ENCODE assay signal across 11 mouse cellular contexts in the genomic region with DNA sequence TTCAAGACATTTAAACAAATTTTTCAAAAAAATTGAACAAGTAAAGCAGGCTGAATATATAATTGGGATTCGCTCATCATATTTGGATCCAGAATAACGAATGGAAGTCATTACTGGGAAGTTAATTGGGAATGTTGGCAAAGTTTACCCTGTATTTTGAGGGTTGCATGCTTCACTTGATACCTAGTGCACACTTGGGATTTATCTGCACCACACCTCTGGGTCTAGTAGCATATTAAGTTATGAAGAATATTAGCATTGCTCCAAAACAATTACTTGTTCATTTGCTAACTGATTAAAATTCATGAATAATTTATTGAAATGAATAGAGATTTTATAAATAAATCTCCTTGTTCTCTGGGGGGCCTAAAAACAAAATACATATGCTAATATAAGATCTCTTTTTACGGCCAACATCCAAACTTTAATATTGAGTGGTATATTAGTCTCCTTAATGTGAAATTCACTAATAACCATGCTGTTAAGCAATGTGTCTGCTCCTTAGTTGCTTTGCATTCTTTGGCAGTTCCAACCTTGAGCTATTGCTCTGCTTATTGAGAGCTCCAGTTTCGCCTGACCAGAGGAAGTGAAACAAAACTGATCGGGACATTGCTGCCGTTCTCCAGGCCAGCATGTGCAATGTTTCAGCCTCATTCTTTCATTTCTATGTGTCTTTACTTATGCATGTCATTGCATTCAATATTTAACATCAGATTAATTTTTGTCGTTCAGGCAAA.
"Had no signal": no experiment of that assay in that cellular context is flagged by ENCODE, and none has a peak within 500 bp of the region (broad histone marks: within the 10 kb centered on the region; RNA-seq: fewer than 3 reads in every experiment).

No protein-coding gene starts in this region.

- ATAC-seq: intestine, embryonic 15.5 days; midbrain, embryonic 16.5 days had no signal

- H3K36me3 ChIP-seq: intestine, embryonic 15.5 days; liver, embryonic 13.5 days had no signal

- H3K9ac ChIP-seq: intestine, embryonic 15.5 days; limb, embryonic 12.5 days; liver, embryonic 13.5 days had no signal

- DNase-seq: kidney, adult 18-20 months; kidney, postnatal 36 days; liver; liver, embryonic 13.5 days; lung, adult 18-20 months; right cerebral cortex, postnatal 14 days; thymus, postnatal 36 days had no signal

- H3K27ac ChIP-seq: intestine, embryonic 15.5 days; limb, embryonic 12.5 days; liver, embryonic 13.5 days; midbrain, embryonic 10.5 days had no signal

- H3K27me3 ChIP-seq: intestine, embryonic 15.5 days; liver, embryonic 13.5 days had no signal

- H3K4me2 ChIP-seq: intestine, embryonic 15.5 days; limb, embryonic 12.5 days; liver, embryonic 13.5 days had no signal

- H3K4me1 ChIP-seq: intestine, embryonic 15.5 days; limb, embryonic 12.5 days; liver, embryonic 13.5 days; midbrain, embryonic 10.5 days had no signal

- H3K9me3 ChIP-seq: intestine, embryonic 15.5 days; limb, embryonic 12.5 days; liver, embryonic 13.5 days; midbrain, embryonic 10.5 days had no signal

- H3K4me3 ChIP-seq: intestine, embryonic 15.5 days; limb, embryonic 12.5 days; liver, embryonic 13.5 days; midbrain, embryonic 10.5 days had no signal
